Mouse (Mus musculus) heart, embryonic 10.5 days (tissue): Measurements from ENCODE around the gene Gm7544. TPM values are rescaled to one million over a fixed set of nuclear protein-coding genes. Genes with fewer than 3 reads are reported as not detected.
A peak's percentile ranks its signal among the peaks of the same experiment; 100 is the strongest.
"Not testable (repeated sequence)": the region's sequence is repeated elsewhere in the genome, so short reads cannot be mapped to it uniquely, and the experiment has no call there.

Experiments
- DNase-seq: peaks from one replicate; pipeline ENCODE4 v3.0.0-alpha.2; 2017; ENCODE audit warnings: low spot score
- H3K27ac ChIP-seq: fragments of 300-500 bp; sonication (generic); 2 replicates; pipeline ENCODE4 v1.5.1; 2016; ENCODE audit warnings: mild to moderate bottlenecking
- H3K27me3 ChIP-seq: fragments of 300-500 bp; sonication (generic); 2 replicates; pipeline ENCODE4 v1.6.1; 2016; ENCODE audit warnings: mild to moderate bottlenecking; ENCODE audit not compliant: poor library complexity, insufficient read depth, severe bottlenecking
- H3K36me3 ChIP-seq: fragments of 300-500 bp; sonication (generic); 2 replicates; pipeline ENCODE4 v1.6.1; 2016; ENCODE audit warnings: mild to moderate bottlenecking, moderate library complexity
- H3K4me1 ChIP-seq: fragments of 300-500 bp; sonication (generic); 2 replicates; pipeline ENCODE4 v1.6.1; 2016; ENCODE audit warnings: mild to moderate bottlenecking
- H3K4me3 ChIP-seq: fragments of 300-500 bp; sonication (generic); 2 replicates; pipeline ENCODE4 v1.5.1; 2016; ENCODE audit warnings: mild to moderate bottlenecking, moderate library complexity
- H3K9me3 ChIP-seq: fragments of 300-500 bp; sonication (generic); 2 replicates; pipeline ENCODE4 v1.6.1; 2016; ENCODE audit warnings: mild to moderate bottlenecking, moderate library complexity
- WGBS: fragments of 180-500 bp; shearing (Covaris S2); methylation state at CpG from one replicate; pipeline ENCODE4 v1.1.7; 2016; 5-methylcytosine and 5-hydroxymethylcytosine counted together
- polyA plus RNA-seq: library from polyadenylated mRNA; unstranded; fragments of >200 nt; fragmentation: Nextera tagmentation; extraction: Ambion mirVana; gene quantifications from 2 replicates; pipeline ENCODE4 v1.2.1, GENCODE M21; 2016

The Gm7544 gene
- polyA plus RNA-seq, result not detected in 2 replicates

GRCm38 (mm10) chr1:82955913-82956312 is at the start of gene Gm7544:
Gene Gm7544, minus strand, starts transcription at chr1:82956013.
- not testable (repeated sequence) for H3K4me3 ChIP-seq, H3K9me3 ChIP-seq, H3K4me1 ChIP-seq, H3K27ac ChIP-seq, H3K27me3 ChIP-seq, DNase-seq, H3K36me3 ChIP-seq

- not testable (repeated sequence) for H3K27me3 ChIP-seq, H3K9me3 ChIP-seq, H3K4me1 ChIP-seq, H3K27ac ChIP-seq, DNase-seq, H3K4me3 ChIP-seq, H3K36me3 ChIP-seq
- WGBS, result 95% methylated on average over 9 of the region's 9 CpGs
Observed at GRCm38 (mm10) chr1:83000306-83000705, 44.5 kb upstream of the Gm7544 start, which contains the start of gene Gm47959. Gene Gm47959, plus strand, starts transcription at chr1:83000548.

- DNase-seq, result no peak
- H3K4me3 ChIP-seq, result no peak overlapping the region
- H3K27ac ChIP-seq, result no peak overlapping the region
- H3K9me3 ChIP-seq, result no peaks in the 10 kb centered on the region
- no peaks in the 10 kb centered on the region for H3K27me3 ChIP-seq
- 83% methylated on average over 3 of the region's 3 CpGs for WGBS
- H3K36me3 ChIP-seq, result no peaks in the 10 kb centered on the region
- no peaks in the 10 kb centered on the region for H3K4me1 ChIP-seq
Observed at GRCm38 (mm10) chr1:82993947-82994346, 38.1 kb upstream of the Gm7544 start.

- H3K36me3 ChIP-seq, result no peaks in the 10 kb centered on the region
- no peaks in the 10 kb centered on the region for H3K9me3 ChIP-seq
- no peak overlapping the region for H3K4me3 ChIP-seq
- H3K27ac ChIP-seq, result no peak overlapping the region
- WGBS, result 84% methylated on average over 6 of the region's 6 CpGs
- H3K27me3 ChIP-seq, result no peaks in the 10 kb centered on the region
- no peaks in the 10 kb centered on the region for H3K4me1 ChIP-seq
- peak; percentile 36 for DNase-seq
Observed at GRCm38 (mm10) chr1:82992093-82992492, 36.3 kb upstream of the Gm7544 start.

GRCm38 (mm10) chr1:82991596-82991995 is 35.8 kb upstream of the Gm7544 start:
- no peak overlapping the region for H3K4me3 ChIP-seq
- 78% methylated on average over 3 of the region's 3 CpGs for WGBS
- no peaks in the 10 kb centered on the region for H3K4me1 ChIP-seq
- H3K36me3 ChIP-seq, result no peaks in the 10 kb centered on the region
- no peaks in the 10 kb centered on the region for H3K9me3 ChIP-seq
- H3K27me3 ChIP-seq, result no peaks in the 10 kb centered on the region
- no peak overlapping the region for H3K27ac ChIP-seq
- DNase-seq, result no peak

- Histone ChIP-seq H3K27ac (no peak overlapping the region), H3K36me3 (no peaks in the 10 kb centered on the region), H3K4me1 (no peaks in the 10 kb centered on the region), H3K4me3 (no peak overlapping the region), H3K9me3 (no peaks in the 10 kb centered on the region), H3K27me3 (no peaks in the 10 kb centered on the region)
- no peak for DNase-seq
- 60% methylated on average over 4 of the region's 4 CpGs for WGBS
Observed at GRCm38 (mm10) chr1:82991062-82991461, 35.2 kb upstream of the Gm7544 start.

GRCm38 (mm10) chr1:82987530-82988198 is 31.9 kb upstream of the Gm7544 start:
- 26% methylated on average over 4 of the region's 4 CpGs for WGBS
- DNase-seq, result peak; percentile 77

GRCm38 (mm10) chr1:82986738-82987137 is 30.9 kb upstream of the Gm7544 start:
- Histone ChIP-seq H3K36me3 (no peaks in the 10 kb centered on the region), H3K4me3 (no peak overlapping the region), H3K4me1 (no peaks in the 10 kb centered on the region), H3K27me3 (no peaks in the 10 kb centered on the region), H3K9me3 (no peaks in the 10 kb centered on the region; the same call in 1 of the 2 replicates), H3K27ac (no peak overlapping the region)
- DNase-seq, result no peak
- WGBS, result 87% methylated on average over 6 of the region's 6 CpGs

More at GRCm38 (mm10) chr1:82987530-82988198, 31.9 kb upstream of the Gm7544 start:
- no peaks in the 10 kb centered on the region for H3K27me3 ChIP-seq
- no peak overlapping the region for H3K27ac ChIP-seq
- no peaks in the 10 kb centered on the region; the same call in 1 of the 2 replicates for H3K9me3 ChIP-seq
- no peak overlapping the region for H3K4me3 ChIP-seq
- no peaks in the 10 kb centered on the region for H3K36me3 ChIP-seq
- no peaks in the 10 kb centered on the region for H3K4me1 ChIP-seq

- DNase-seq, result no peak
- Histone ChIP-seq H3K27me3 (no peaks in the 10 kb centered on the region), H3K9me3 (no peaks in the 10 kb centered on the region), H3K4me1 (peaks cover 21% of the 10 kb centered on the region), H3K27ac (no peak overlapping the region), H3K36me3 (no peaks in the 10 kb centered on the region), H3K4me3 (no peak overlapping the region)
Observed at GRCm38 (mm10) chr1:82977840-82978239, 22.0 kb upstream of the Gm7544 start.

- peaks cover 35% of the 10 kb centered on the region for H3K4me1 ChIP-seq
- H3K27me3 ChIP-seq, result no peaks in the 10 kb centered on the region
- WGBS, result 59% methylated on average over 5 of the region's 5 CpGs
- H3K36me3 ChIP-seq, result no peaks in the 10 kb centered on the region
- no peaks in the 10 kb centered on the region for H3K9me3 ChIP-seq
- no peak overlapping the region for H3K4me3 ChIP-seq
- DNase-seq, result no peak
- no peak overlapping the region for H3K27ac ChIP-seq
Observed at GRCm38 (mm10) chr1:82975750-82976149, 19.9 kb upstream of the Gm7544 start.

GRCm38 (mm10) chr1:82974342-82974741 is 18.5 kb upstream of the Gm7544 start:
- WGBS, result 69% methylated on average over 9 of the region's 9 CpGs
- Histone ChIP-seq H3K4me3 (no peak overlapping the region), H3K4me1 (peaks cover 35% of the 10 kb centered on the region), H3K9me3 (no peaks in the 10 kb centered on the region), H3K36me3 (no peaks in the 10 kb centered on the region), H3K27ac (peak overlapping the region; percentile 52; the same call in 1 of the 2 replicates), H3K27me3 (no peaks in the 10 kb centered on the region)
- peak; percentile 89 for DNase-seq

- peak overlapping the region; percentile 52; the same call in 1 of the 2 replicates for H3K27ac ChIP-seq
Observed at GRCm38 (mm10) chr1:82973901-82974300, 18.1 kb upstream of the Gm7544 start.

GRCm38 (mm10) chr1:82973244-82973643 is 17.4 kb upstream of the Gm7544 start:
- DNase-seq, result no peak

More at GRCm38 (mm10) chr1:82973901-82974300, 18.1 kb upstream of the Gm7544 start:
- Histone ChIP-seq H3K4me1 (peaks cover 35% of the 10 kb centered on the region), H3K4me3 (no peak overlapping the region), H3K36me3 (no peaks in the 10 kb centered on the region), H3K27me3 (no peaks in the 10 kb centered on the region), H3K9me3 (no peaks in the 10 kb centered on the region)
- DNase-seq, result no peak
- 41% methylated on average over 6 of the region's 6 CpGs for WGBS

More at GRCm38 (mm10) chr1:82973244-82973643, 17.4 kb upstream of the Gm7544 start:
- Histone ChIP-seq H3K36me3 (no peaks in the 10 kb centered on the region), H3K27me3 (no peaks in the 10 kb centered on the region), H3K9me3 (no peaks in the 10 kb centered on the region), H3K4me1 (peaks cover 35% of the 10 kb centered on the region), H3K4me3 (no peak overlapping the region), H3K27ac (peak overlapping the region; percentile 52; the same call in 1 of the 2 replicates)
- 80% methylated on average over 1 of the region's 1 CpGs for WGBS
